Mouse (Mus musculus) CD4-positive naive resting alpha-beta T cell, adult 57 days (primary cell): ENCODE data around the gene Ccdc153. TPM values are rescaled to one million over a fixed set of nuclear protein-coding genes. Genes with fewer than 3 reads are reported as not detected.

Experiments used
- total RNA-seq: library from RNA; stranded (reverse); gene quantifications from one replicate; pipeline ENCODE4 v1.2.4, GENCODE M21; 2023

The Ccdc153 gene
- not detected for total RNA-seq

DNA sequence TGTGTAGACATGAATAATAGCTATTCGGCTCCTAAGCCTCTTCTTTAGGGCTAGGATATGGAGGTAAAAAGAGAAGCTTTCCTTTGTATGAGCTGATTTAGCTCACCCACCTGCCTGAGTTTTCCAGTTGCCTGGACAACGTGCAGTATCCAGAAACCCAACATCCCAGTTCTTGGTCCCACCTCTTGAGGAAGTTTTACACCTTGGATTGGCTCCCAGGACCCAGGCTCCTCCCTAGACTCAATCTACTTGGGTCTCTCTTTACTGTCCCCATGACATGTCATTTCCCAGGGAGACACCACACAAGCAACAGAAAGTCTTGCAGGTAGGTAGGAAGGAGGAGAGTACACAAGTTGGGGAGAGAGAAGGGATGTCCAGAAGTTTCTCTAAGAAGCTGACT, at the start of gene Ccdc153:
Gene Ccdc153 (plus strand): TSS at position 278 of the 400 bp plus-strand sequence.

DNA sequence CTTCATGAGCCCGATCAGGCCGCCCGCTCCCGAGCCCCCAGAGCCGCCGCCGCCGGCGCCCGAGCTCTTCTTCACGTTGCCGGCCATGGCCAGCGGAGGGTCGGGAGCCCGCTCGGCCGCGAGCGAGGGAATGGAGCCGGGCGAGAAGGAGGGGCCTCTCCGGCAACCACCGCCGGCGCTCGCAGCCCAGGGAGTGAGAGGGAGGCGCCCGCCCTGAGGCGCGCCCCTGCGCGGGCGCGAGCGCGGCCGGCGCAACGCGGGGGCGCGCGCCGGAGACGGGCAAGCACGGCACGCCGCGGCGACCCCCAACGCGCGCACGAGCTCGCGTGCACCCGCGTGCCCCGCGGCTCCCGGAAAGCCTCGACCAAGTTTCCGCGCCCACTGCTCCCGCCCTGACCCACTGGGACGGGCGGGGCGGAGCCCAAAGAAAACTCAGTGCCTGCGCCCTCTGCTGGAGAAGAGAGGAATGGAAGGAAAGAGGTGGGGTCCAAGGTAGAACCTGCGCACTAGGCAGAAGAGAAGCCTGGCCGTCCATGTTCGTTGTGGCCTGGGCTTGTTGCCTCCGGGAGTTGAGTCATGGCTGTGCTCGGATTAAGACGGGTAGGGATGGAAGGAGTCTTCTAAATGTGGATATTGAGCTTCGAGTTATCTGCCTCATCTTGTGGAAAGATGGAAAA, 6.5 kb upstream of the Ccdc153 start, which contains the start of gene Cbl:
Gene Cbl (minus strand): TSS at position 248 of the 677 bp plus-strand sequence.

DNA sequence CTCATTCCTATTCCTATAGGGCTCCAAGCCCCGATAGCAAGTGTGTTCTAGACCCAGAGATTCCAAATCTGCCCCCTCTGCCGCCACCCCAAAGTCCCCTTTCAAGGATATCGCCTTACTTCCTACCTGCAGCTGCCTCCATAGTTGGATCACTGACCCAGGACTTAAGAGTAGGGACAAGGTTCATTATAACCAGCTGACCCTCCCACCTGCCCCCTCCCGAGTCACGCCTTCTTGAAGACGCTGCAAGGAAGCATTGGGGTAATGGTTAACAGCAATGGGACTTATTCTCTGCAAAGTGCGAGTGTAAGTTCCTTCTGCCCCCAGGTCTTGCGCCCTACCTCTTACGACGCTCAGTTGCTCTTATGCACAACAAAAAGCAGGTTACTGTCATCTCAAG, 10.8 kb downstream of the Ccdc153 start, which contains the start of gene Pdzd3:
Gene Pdzd3 (minus strand): TSS at position 158 of the 400 bp plus-strand sequence.

GRCm38 (mm10) chr9:44268432-44268831, 28.0 kb downstream of the Ccdc153 start, which contains the start of gene Nlrx1:
Gene Nlrx1, minus strand, starts transcription at chr9:44268599.

DNA sequence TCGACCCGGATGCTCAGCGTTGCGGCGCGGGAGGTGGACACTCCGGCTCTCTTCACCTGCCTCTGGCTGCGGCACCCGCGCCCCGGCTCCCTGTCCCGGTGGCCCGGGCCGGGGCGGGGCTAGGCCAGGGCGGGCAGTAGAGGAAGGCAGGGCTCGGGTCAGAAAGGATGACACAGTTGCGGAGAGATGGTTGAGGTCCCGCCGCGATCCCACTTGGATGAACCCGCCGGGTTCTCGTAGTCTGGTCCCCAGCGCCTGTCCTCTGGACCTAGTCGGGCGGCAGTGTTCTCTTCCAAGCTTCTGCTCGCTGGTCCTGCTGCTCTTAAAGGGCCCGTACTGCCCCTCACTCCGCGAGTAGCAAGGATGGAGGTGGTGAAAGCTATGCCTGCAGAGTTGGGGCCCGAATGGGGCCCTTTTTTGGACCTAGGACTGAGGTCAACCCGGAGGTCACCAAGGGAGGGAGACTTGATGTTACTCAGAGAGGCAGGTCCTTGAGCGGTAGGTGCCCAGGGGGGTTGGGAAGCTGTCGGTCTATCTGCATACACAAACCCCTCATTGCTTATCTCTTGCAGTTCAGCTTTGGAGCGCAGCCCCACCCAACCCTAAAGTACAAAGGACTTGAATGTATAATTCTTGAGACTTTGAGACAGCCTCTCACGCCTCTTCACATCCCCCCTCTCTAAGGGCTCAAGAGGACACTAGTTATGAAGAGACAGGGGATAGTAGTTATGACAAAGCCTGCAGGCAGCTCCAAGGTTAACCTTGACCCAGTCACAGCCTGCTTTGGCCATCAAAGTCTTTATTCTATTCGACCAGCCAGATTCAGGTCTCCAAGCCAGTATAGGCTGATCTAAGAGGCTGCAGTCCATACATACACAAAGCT, 47.8 kb downstream of the Ccdc153 start, which contains the start of gene Abcg4:
Gene Abcg4 (minus strand): TSS at position 540 of the 883 bp plus-strand sequence.

Other genes with a start within 250 kb of the Ccdc153 start
- gene Thy1, start 197.3 kb upstream of the Ccdc153 start, total RNA-seq: 673 TPM
- 86.6 TPM for gene Usp2, start 173.7 kb upstream of the Ccdc153 start, total RNA-seq
- gene Mfrp, start 138.9 kb upstream of the Ccdc153 start, total RNA-seq: 1.9 TPM
- gene C1qtnf5, start 133.4 kb upstream of the Ccdc153 start, total RNA-seq: not detected
- gene Gm49380, start 127.2 kb upstream of the Ccdc153 start, total RNA-seq: 0.89 TPM
- gene Rnf26, start 127.2 kb upstream of the Ccdc153 start, total RNA-seq: 21.7 TPM
- 3.5 TPM for gene Mcam, start 106.2 kb upstream of the Ccdc153 start, total RNA-seq
- gene Cbl, start 6.6 kb upstream of the Ccdc153 start, total RNA-seq: 176 TPM
- not detected for gene Pdzd3, start 10.8 kb downstream of the Ccdc153 start, total RNA-seq
- 5.8 TPM for gene Nlrx1, start 27.9 kb downstream of the Ccdc153 start, total RNA-seq
- gene Abcg4, start 47.9 kb downstream of the Ccdc153 start, total RNA-seq: 0.53 TPM
- 44.8 TPM for gene Hinfp, start 65.0 kb downstream of the Ccdc153 start, total RNA-seq
- 25.9 TPM for gene C2cd2l, start 79.6 kb downstream of the Ccdc153 start, total RNA-seq
- 7.2 TPM for gene Dpagt1, start 85.3 kb downstream of the Ccdc153 start, total RNA-seq
- gene H2afx, start 94.0 kb downstream of the Ccdc153 start, total RNA-seq: 44.3 TPM
- 11.2 TPM for gene Hmbs, start 103.6 kb downstream of the Ccdc153 start, total RNA-seq
- gene Vps11, start 121.0 kb downstream of the Ccdc153 start, total RNA-seq: 56.4 TPM
- 64.4 TPM for gene Hyou1, start 138.8 kb downstream of the Ccdc153 start, total RNA-seq
- gene Slc37a4, start 156.2 kb downstream of the Ccdc153 start, total RNA-seq: 16.9 TPM
- gene Rps25, start 166.5 kb downstream of the Ccdc153 start, total RNA-seq: 2,873 TPM
- gene Trappc4, start 166.9 kb downstream of the Ccdc153 start, total RNA-seq: 41.6 TPM
- 44.1 TPM for gene Ccdc84, start 177.9 kb downstream of the Ccdc153 start, total RNA-seq
- not detected for gene Foxr1, start 200.5 kb downstream of the Ccdc153 start, total RNA-seq
- gene Upk2, start 214.3 kb downstream of the Ccdc153 start, total RNA-seq: not detected
- 176 TPM for gene Bcl9l, start 242.1 kb downstream of the Ccdc153 start, total RNA-seq